Mouse (Mus musculus) right cerebral cortex, adult 18-20 months (tissue): ENCODE measurements around the gene Higd2a.
"Not testable (repeated sequence)": the region's sequence is repeated elsewhere in the genome, so short reads cannot be mapped to it uniquely, and the experiment has no call there.

Experiments
- DNase-seq: peaks from one replicate; pipeline ENCODE4 v3.0.0; 2022; ENCODE audit warnings: mixed read lengths

The Higd2a gene

DNA sequence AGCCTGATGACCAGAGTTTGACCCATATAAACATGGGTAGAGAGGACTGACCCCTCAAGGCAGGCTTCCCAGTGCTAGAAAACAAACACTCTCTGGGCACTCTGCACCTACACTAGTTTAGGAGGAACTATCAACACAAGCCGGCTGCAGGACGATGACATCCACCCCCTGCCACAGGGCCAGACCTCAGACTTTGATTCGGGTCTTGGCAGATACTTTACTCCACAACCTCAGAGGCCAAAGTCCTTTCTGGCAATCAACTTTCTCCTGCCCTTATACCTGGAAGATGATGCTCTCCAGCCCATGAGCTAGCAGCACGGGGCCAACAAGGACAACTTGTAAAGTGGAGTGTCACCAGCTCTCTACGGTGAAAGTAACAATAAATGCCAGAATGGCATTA is 7.1 kb upstream of the Higd2a start:
- DNase-seq, result no peak

DNA sequence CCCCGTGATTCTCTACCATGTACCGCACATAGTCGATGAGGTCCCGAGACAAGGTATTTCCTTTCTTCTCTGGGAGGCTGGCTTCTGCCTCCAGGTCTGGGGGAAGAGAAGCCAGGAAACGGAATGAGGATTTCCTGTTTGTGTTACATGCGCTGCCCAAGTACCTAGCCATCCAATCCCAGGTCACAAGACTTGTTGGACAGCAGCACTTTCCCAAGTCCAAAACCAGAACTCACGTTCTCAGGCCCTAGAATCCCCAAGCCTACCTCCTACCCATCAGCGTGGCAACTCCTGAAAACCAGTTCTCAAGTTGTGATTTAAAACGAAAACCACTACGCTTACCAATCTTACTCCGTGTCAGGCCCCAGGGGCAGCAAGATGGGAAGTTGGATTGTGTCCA is 4.2 kb upstream of the Higd2a start:
- DNase-seq, result no peak

- DNase-seq, result no peak
Observed at GRCm38 (mm10) chr13:54589414-54589995, 502 bp upstream of the Higd2a start.

DNA sequence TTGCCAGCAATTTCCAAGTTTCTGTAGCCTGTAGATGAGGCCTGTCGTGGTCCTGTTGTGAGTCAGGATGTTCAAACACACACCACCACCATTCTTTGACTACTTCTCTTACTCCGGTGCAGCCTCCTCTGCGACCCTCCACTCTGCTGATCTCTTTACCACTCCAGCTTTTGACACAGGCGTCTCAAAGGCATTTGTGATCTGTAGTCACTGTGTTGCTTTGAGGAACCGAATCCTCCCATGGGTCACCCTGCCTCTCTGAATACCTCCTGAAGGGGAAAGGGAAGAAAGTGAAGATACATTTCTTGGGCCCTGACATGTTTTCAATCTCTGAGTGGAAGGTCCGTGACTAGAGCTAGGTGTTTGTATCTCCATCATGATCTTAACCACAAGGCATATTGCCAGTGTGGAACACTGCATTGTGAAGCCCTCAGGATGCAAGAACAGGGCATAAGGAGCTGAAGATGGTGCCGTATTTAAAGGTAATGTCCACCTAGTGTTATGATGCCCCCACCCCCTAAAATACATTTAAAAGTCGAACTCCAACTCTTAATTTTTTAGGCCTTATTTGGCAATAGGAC is 1.9 kb downstream of the Higd2a start:
- no peak for DNase-seq

DNA sequence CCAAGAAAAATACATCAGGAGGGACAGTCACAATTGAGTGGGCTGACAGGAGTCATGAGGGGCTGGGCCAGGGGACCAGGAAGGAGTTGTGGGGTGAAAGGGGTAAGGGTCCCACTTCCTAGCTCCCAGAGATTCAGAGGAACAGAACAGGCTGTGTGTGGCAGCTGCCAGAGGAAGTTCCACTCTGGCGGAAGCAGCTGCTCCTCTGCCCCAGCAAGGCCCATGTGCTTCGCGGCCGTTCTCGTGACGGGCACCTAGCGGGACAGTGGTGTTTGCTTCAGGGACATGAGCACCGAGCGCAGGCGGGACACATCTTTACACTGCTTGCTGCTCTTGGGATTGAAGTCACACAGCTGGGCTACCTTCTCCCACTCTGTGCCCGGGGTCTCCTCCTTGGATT is 3.6 kb downstream of the Higd2a start:
- no peak for DNase-seq

DNA sequence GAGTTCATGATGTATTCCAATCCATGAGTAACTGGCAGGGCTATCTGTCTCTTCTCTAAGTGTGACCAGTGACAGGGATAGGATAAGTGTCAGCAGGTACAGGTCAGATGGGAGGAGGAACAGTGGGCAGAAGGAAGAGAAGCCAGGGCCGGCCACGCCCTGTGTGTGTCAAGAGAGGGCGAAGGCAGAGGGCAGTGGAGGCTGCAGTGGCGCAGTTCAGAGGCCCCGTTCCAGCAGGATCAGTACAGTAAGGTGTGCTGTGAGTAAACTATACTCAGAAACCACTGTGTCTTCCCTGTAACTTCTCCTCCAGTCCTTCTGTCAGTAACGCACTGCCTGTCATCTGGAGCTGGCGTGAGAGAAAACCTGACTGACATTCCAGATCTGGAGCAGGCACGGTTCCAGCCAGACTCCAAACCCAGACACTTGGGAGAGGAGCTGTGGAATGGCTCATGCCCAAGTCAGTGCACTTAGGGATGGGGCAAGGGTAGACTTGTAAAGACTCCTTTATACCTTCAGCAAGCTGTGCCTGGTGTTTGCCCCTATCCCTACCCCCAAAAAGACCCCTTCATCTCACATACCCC is 6.2 kb downstream of the Higd2a start:
- no peak for DNase-seq

DNA sequence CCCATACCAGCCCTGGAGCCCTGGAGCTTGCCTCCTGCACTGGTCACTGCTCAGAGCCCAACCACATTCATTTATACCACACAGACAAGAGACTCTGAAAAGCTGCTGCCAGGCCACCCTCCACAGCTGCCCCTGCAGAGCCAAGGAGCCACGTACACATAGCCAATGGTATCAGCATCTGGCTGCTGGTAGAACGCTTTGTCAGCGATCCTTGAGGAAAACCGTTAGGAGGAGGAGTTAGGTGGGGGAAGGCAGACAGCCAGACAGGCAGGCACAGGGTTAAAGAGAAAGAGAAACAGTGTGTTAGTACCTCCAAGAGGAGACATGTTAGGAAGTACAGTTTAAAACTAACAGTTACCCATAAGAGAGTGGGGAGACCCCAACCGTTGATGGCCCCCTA is 6.9 kb downstream of the Higd2a start:
- DNase-seq, result no peak

- no peak for DNase-seq
Observed at GRCm38 (mm10) chr13:54598622-54599143, 8.7 kb downstream of the Higd2a start.

DNA sequence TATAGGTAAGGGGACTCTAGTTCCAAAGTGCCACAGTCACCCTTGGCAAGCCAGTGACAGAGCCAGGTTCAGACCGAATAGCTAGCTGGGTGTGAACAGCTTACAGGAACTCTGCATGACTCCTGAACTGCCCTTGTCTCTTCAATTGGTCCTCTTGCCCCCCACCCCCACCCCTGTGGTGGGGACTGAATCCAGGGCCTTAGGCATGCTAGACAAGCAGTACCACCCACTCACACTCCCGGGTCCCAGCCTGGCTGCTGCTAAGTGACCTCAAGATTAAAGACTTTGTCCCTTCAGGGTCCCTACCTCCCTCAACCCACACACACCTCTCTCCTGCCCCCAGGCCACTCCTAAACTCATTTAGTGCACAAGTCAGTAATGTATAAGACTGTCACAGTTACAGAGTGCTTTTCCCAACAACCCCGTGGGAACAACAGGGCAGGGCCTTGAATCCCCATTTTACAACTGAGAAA is 12.7 kb downstream of the Higd2a start:
- DNase-seq, result no peak

DNA sequence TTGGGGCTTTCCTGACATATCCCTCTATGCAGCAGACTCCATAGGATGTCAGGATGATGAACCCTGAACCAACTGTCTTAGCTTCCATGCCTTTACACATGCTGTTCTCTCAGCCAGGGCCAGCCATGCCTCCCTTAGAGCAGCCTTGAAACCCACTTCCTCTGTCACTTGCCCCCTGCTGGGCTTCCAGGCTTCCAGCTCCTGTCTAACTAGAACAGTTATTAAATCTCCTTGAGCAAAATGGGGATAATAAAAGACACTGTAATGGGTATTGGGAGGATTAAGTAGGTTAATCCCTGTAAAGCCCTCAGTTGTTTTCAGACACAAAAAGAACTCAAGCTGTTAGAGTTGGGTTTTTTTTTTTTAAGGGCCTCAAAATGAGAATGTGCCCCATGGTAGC is 13.5 kb downstream of the Higd2a start:
- no peak for DNase-seq

GRCm38 (mm10) chr13:54604221-54604620 is 14.2 kb downstream of the Higd2a start:
- no peak for DNase-seq

- no peak for DNase-seq
Observed at GRCm38 (mm10) chr13:54605426-54605825, 15.4 kb downstream of the Higd2a start.

- no peak for DNase-seq
Observed at GRCm38 (mm10) chr13:54607204-54607603, 17.2 kb downstream of the Higd2a start.

GRCm38 (mm10) chr13:54608002-54608401 is 18.0 kb downstream of the Higd2a start:
- DNase-seq, result no peak

- DNase-seq, result peak; percentile 49
Observed at GRCm38 (mm10) chr13:54608666-54609065, 18.7 kb downstream of the Higd2a start.

DNA sequence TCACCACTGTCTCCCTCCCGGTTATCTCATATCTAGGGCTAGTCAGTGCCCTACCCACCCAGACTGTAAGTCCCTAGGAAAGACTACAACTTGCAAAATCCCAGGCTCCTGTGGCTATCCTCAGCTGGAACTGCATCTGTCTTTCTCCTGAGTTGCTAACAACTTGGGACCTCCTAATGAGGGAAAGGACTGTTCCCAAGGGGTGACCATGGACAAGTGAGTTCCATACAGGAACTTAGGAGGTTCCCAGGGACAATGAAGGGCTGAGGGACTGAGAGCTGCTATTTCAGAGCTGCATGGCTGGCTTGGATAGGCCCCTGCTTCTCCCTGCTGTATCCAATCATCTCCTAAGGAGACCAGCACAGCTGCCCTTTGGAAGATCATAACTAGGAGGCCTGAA is 19.3 kb downstream of the Higd2a start:
- DNase-seq, result no peak

DNA sequence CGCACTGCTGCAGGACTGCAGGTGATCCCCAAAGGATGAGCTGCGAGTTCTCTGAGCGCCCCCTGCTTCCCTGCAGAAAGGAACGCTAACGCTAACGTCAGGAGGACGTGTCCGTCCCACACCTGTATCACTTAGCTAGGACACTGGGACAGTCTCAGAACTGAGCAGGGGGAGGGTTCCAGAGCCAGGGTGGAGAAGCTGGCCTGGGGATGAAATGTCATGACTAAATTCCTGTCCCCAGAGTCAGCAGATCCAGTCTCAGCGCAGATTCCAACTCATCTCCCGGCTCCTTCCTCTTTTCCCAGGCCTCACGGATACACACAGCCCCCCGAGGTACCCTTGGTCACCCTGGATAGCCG is 20.6 kb downstream of the Higd2a start:
- DNase-seq, result peak; percentile 43

GRCm38 (mm10) chr13:54610972-54611754 is 21.2 kb downstream of the Higd2a start, which contains the start of gene Cltb:
Gene Cltb, minus strand, starts transcription at chr13:54611344.
- peak; percentile 93 for DNase-seq

DNA sequence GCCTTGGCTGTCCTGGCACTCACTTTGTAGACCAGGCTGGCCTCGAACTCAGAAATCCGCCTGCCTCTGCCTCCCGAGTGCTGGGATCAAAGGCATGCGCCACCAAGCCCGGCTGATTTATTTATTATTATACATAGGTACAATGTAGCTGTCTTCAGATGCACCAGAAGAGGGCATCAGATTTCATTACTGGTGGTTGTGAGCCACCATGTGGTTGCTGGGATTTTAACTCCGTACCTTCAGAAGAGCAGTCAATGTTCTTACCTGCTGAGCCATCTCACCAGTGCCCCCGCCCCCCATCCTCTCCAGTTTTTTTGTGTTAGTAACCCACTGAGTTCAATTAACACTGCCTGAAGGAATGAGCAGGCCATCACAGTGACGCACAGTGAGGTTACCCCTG is 23.1 kb downstream of the Higd2a start:
- DNase-seq, result not testable (repeated sequence)

DNA sequence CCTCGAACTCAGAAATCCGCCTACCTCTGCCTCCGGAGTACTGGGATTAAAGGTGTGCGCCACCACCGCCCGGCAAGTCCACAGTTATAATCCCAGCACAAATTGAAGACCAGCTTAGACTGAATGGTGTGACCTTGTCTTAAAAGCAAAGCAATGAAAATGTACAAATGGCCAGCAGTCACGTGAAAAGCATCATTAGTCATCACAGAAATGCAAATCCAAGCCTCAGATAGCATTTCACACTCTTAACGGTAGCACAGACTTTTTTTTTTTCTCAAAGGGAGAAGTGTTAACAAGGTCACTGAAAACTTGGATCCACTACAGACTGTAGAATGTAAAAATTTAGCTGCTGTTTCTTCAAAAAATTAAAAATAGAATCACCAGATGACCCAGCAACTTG is 26.3 kb downstream of the Higd2a start:
- DNase-seq, result no peak

- DNase-seq, result no peak
Observed at GRCm38 (mm10) chr13:54616998-54617397, 27.0 kb downstream of the Higd2a start.

DNA sequence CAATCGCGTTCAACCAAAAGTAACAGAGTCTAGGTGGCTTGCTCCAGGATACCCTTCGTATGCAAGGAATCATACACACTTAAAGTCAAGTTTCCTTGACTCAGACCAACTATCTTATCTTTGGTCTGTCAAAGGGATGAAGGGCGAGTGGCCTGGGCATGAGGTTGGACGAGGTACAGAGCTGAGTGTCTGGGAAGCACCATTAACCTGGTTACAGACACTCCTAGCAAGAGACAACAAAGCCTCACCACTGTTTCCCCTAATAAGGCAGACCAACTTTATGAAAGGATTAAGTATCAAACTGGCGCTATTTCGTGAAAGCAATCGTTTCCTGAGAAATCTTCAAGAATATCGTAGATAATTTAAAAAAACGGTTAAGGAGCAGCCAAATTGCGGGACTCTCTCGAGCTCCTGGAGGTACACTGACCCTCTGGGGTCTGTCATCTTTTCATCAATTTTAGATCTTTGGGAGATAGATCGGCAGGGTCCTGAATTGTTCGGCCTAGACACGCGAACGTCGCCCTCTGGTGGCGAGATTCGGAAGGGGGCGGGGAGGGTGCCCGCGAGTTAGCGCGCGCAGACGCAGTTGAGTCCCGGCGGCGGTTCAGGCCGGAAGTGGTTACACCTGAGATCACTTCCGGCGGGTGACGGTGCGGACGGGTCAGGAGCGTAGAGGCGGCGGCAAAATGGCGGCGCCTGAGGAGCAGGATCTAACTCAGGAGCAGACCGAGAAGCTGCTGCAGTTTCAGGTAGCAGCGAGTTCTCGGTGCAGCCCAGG is 31.3 kb downstream of the Higd2a start, which contains the start of gene Faf2:
TSS of gene Faf2 (plus strand) at position 630 of the 778 bp plus-strand sequence.
- DNase-seq, result peak; percentile 98
